Mouse (Mus musculus) fibroblast of lung, adult 2 months (primary cell): Measurements from ENCODE around the gene Pcolce.
A peak's percentile ranks its signal among the peaks of the same experiment; 100 is the strongest.
"Not testable (repeated sequence)": the region's sequence is repeated elsewhere in the genome, so short reads cannot be mapped to it uniquely, and the experiment has no call there.

Experiments
- DNase-seq: peaks from one replicate; pipeline ENCODE4 v3.0.0-alpha.2; 2011; ENCODE audit warnings: low read depth

Gene Pcolce

GRCm38 (mm10) chr5:137629306-137629721, 15.7 kb upstream of the Pcolce start:
- no peak for DNase-seq

DNA sequence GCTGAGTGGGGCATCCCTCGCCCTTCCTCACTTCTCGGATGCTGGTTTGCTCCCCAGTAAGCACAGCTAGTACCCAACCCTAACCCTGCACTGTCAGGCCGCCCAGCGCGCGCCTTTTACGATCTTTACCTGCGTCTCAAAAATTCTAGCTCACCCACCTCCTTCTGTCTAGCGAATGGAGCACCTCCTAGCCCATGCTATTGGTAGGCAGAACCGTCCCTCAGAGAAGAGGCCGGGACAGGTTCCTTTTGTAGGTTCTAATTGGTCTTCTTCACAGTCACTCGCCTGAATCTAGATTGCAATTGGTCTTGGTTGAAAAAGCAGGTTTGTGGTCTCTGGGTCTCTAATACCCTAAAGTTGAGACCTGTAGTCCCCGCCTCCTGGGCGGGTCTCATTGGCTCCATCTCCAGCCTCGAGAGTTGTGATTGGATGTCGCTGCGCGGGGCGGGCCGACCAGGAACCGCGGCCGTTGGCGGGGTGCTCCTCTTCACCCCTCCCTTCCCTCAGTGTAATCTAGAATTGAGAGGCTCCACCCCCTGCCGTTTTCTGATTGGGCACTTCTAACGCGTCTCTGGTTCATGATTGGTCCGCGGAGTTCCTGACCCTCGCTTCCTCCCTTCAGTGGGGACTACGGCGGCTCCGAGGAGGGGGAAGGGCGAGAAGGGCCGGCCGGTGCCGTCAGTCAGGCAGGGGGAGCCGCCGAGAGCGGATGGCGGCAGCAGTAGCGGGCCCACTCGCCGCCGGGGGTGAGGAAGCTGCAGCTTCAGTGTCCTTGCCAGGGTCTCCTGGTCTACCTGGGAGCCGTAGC, 15.1 kb upstream of the Pcolce start, which contains the start of the genes Fbxo24, Lrch4 and Gm20605:
TSS of gene Fbxo24 (minus strand) at position 505 of the 808 bp plus-strand sequence.
TSS of gene Lrch4 (plus strand) at position 624 of the 808 bp plus-strand sequence.
TSS of gene Gm20605 (plus strand) at position 678 of the 808 bp plus-strand sequence.
- peak; percentile 100 for DNase-seq

GRCm38 (mm10) chr5:137627991-137628390, 14.4 kb upstream of the Pcolce start:
- no peak for DNase-seq

GRCm38 (mm10) chr5:137623937-137624530, 10.4 kb upstream of the Pcolce start:
- no peak for DNase-seq

DNA sequence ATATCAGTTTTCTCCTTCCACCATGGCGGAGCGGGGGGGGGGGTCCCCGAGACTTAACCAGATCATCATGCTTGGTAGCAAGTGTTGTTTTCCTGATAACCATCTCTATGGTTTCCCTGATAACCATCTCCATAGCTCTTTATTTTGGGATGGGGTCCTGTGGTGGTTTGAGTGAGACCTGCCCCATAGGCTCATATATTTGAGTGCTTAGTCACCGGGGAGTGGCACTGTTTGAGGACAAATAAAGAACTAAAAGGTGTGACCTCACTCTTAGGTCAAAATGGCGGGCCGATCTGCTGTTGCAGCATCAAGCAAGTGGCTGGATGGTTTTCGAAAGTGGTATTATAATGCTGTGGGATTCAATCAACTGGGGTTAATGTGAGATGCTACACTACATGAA, 1.8 kb upstream of the Pcolce start:
- DNase-seq, result no peak

- not testable (repeated sequence) for DNase-seq
These were observed 1.3 kb upstream of the Pcolce start for GRCm38 (mm10) chr5:137614921-137615320.

DNA sequence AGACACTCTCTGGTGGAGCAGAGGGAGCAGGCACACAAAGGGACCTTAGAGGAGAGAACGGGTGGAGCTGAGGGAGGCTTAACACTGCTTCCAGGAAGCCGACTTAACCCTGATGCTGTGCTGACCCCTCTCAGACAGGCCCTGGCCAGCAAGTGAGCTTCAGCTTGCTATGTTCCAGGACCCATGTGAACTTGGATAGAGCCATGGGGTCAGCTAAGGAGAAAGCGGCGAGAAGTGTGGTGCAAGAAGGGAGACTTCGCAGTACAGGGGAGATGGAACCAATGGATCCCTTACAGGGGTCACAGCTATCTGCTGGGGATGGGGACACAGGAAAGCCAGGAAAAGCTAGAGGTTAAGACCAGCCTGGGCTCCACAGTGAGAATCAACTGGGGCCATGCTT, 508 bp downstream of the Pcolce start:
- DNase-seq, result no peak

- DNase-seq, result peak; percentile 56
These were observed 2.4 kb downstream of the Pcolce start for GRCm38 (mm10) chr5:137611245-137611602.

DNA sequence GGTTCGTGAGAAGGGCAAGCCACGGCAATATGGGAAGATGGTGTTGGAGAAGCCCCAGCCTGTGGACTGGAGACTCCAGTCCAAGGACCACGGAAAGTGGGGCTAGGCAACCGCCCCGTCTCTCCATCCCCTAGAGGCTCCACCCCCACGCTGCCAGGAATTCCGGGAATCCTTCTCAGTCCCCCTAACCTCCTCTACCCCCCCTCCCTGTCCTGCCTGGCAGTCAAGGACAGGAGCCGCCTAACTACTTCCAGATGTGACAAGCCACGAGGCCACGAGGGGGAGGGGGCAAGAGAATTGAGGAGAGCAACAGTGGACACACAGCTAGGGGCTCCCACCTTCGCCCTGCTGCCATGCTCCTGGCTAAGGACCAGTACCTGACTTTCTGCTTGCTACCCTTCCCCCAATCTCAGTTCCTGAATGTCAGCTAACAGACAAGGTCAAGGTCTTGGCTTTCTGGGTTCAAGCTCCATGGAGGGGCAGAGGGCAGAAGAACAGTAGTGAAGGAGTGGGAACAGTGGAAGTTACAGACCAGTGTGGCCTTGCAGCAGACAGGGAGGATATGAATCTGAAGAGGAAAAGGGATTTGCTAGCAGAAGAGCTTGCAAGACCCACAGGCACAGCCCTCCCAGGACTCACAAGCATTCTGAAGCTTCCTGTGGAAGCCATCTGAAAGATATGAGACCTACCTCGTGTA, 2.9 kb downstream of the Pcolce start:
- peak; percentile 53 for DNase-seq

GRCm38 (mm10) chr5:137610056-137610455, 3.5 kb downstream of the Pcolce start:
- no peak for DNase-seq

DNA sequence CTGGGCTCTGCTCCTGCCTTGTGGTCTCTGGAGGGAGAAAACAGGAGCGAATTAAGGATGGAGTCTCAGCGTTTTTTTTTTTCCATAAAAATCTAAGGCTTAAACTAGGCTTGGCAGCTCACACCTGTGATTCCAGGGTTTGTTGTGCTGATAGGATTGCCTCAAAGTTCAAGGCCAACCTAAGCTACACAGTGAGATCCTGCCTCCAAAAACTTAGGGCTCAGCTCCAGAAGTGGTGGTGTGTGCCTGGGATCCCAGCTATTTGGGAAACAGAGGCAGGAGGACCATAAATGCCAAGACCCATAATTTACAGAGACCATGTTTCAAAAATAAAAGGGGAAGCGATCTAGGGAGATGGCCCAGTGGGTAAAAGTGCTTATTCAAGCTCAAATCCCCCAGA, 4.3 kb downstream of the Pcolce start:
- DNase-seq, result no peak

- DNase-seq, result no peak
These were observed 4.9 kb downstream of the Pcolce start for GRCm38 (mm10) chr5:137608654-137609190.

DNA sequence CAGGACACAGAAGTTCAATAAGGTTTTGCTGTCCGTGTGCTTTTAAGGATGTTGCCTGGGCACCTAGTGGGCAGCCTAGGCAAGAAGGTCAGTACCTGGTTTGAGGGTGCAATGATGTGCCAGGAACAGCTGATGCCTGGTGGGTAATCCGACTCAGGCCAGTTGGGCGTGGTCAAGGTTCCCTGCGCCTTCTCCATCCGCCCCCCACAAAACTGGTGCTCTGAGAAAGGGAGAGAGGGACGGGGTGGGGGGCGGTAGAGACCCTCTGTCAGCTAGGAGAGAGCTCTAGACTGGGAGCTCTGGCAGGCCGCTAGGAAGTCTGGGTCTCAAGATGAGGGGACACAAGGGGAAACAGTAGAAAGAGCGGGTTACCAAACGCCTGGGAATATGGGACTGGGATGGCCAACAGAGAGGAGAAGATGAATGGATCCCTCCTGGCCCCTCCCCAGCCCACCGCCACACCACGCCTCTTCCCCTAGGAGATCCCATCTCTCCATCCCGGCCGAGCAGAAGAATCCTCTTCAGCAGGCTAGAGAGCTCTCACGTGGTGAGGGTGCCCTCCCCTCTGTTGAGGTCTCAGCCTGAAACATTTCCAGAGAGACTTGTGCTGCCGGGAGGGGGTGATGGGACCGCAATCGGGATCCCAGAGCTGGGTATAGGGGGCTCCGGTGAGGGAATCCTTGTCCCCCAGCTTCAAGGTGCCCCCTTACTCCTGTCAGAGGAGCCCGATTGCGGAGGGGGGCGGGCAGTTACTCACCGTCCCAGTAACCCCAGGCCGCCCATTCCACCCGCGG, 5.5 kb downstream of the Pcolce start:
- no peak for DNase-seq

DNA sequence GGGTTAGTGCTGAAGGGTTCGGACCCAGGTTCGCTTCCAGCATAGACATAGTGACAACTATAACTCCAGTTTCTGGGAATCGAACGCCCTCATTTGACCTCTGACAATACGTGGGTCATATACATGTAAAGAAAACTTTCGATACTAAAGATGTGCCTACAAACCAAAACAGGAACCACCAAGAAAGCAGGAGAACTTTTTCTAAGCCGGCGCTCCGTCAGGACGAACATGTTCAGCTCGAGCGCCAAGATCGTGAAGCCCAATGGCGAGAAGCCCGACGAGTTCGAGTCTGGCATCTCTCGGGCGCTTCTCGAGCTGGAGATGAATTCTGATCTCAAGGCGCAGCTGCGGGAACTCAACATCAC, 12.2 kb downstream of the Pcolce start:
- no peak for DNase-seq

DNA sequence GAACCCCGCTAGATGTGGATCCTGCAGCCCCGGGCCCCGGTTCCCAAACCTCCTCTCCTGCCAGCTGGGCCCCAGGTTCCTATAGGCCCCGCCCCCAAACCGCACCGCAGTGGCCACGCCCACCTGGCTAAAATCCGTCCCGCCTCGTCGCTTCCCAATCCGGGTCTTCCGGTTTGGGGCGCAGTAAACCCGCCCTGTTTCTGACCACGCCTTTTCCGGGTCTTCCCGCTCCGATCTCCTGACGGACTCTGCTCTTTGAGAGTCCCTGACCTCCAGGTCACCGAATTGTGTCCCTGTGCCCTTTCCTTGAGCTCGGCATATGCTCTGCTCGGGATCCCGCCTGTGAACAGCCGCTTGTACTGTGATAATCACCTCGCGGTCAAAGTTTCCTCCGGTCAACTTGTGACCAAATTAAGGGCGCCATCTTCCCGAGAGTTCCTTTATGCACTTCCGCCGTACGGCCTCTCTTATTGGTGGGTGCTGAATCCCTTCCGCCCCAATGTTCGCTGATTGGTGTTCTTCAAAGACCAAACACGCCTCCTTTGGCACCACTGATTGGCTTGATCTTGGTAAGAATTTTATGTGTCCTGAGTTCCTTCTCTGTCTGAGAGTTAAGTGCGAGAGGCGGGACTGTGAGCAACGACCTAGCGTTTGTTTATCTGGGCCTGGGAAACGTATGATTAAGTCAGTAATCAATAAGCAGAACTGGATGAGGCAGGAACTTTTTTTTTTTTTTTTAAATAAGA, 12.8 kb downstream of the Pcolce start, which contains the start of gene Mospd3:
TSS of gene Mospd3 (minus strand) at position 440 of the 746 bp plus-strand sequence.
- peak; percentile 99 for DNase-seq

- DNase-seq, result no peak
These were observed 13.3 kb downstream of the Pcolce start for GRCm38 (mm10) chr5:137600281-137600618.

DNA sequence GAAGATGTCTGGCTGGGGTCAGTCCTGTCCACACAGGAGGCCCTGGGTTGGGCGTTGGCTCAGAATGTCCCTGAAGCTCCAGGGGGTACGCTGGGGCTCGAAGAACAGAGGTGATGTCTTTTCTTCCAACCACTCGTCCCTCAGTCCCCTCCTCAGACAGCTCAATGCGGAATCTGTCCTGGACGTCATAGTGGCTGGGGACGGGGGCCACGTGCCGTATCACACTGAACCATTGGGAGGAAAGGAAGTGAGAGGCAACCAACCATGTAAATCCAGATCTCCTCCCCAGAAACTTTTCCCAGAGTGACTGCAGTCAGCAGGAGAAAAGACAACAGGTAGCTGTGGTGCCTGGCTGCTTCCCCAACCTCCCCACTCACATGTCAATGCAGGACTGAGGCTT, 14.0 kb downstream of the Pcolce start:
- DNase-seq, result no peak

DNA sequence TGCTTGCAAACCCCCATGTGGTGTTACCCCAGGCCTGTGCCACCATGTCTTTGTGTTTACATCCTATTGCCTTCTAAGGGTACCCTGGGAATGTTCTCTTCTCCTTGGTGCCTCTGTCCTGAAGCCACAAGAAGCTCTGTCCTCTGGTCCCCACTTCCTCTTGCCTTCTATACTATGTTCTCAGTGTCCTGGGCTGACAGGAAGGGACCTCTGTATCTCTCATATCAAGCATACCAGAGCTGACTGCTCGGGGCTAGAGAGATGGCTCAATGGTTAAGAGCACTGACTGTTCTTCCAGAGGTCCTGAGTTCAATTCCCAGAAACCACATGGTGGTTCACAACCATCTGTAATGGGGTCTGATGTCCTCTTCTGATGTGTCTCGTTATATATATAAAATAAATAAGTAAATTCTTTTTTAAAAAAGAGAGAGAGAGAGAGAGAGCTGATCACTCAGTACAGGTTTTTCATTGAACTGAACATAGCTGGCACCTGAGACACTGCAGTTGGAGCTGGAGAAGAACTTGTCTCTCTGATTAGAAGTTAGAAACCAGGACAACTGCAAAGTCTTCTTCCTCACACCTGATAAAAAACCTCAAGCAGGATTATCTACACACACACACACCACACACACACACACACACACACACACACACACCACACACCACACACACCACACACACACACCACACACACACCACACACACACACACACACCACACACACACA, 15.3 kb downstream of the Pcolce start:
- no peak for DNase-seq

- no peak for DNase-seq
These were observed 16.0 kb downstream of the Pcolce start for GRCm38 (mm10) chr5:137597625-137598024.

DNA sequence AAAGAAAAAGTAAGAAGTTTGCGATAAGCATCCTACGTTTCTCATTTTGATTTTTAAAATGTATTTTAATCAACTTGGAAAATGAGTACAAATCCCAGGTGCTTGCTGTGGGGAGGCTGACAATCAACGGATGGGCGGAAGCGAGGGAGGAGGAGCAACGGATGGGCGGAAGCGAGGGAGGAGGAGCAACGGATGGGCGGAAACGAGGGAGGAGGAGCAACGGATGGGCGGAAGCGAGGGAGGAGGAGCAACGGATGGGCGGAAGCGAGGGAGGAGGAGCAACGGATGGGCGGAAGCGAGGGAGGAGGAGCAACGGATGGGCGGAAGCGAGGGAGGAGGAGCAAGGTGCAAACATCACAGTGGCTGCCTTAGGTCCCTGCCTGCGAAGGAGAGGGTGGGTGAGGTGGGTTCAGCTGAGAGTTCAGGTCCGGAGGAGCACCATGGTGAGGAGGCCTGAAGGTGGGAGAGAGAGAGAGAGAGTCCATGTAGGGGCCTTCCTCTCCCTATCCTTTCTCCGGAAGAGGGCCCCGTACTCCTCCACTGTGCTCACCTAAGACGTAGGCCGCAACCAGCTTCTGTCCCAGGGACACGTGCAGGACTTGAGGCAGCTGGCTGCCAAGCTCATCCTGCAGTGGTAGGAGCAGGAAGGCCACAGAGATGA, 16.9 kb downstream of the Pcolce start:
- no peak for DNase-seq
